Mouse (Mus musculus) hindbrain, postnatal 0 days (tissue): ENCODE results near the gene Aldh6a1. TPM values are rescaled to one million over a fixed set of nuclear protein-coding genes. Genes with fewer than 3 reads are reported as not detected.

Experiments
- ATAC-seq: fragments of 200-750 bp; cut with Nextera tagmentation; 2 replicates; pipeline ENCODE4 v1.8.0; 2017; ENCODE audit warnings: mild to moderate bottlenecking, moderate TSS enrichment, moderate library complexity
- DNase-seq: peaks from one replicate; pipeline ENCODE4 v3.0.0-alpha.2; 2015; ENCODE audit warnings: low spot score
- H3K27ac ChIP-seq: fragments of 300-500 bp; sonication (generic); 2 replicates; pipeline ENCODE4 v1.5.1; 2014; ENCODE audit warnings: mild to moderate bottlenecking
- H3K27me3 ChIP-seq: fragments of 300-500 bp; sonication (generic); 2 replicates; pipeline ENCODE4 v1.6.1; 2014; ENCODE audit warnings: low read length, mixed read lengths; ENCODE audit not compliant: insufficient read depth
- H3K36me3 ChIP-seq: fragments of 300-500 bp; sonication (generic); 2 replicates; pipeline ENCODE4 v1.6.1; 2014; ENCODE audit warnings: low read length, mixed read lengths; ENCODE audit not compliant: insufficient read depth
- H3K4me1 ChIP-seq: fragments of 300-500 bp; sonication (generic); 2 replicates; pipeline ENCODE4 v1.6.1; 2014; ENCODE audit warnings: antibody characterized with exemption, low read length, mixed read lengths; ENCODE audit not compliant: insufficient read depth
- H3K4me2 ChIP-seq: fragments of 300-500 bp; sonication (generic); 2 replicates; pipeline ENCODE4 v1.6.1; 2014; ENCODE audit warnings: low read depth, mild to moderate bottlenecking, low read length, moderate library complexity, mixed read lengths
- H3K4me3 ChIP-seq: fragments of 300-500 bp; sonication (generic); 2 replicates; pipeline ENCODE4 v1.5.1; 2014; ENCODE audit warnings: low read length
- H3K9ac ChIP-seq: fragments of 300-500 bp; sonication (generic); replicated peaks from 2 replicates; pipeline ENCODE4 v1.6.1; 2014; ENCODE audit warnings: mild to moderate bottlenecking, low read length, moderate library complexity, mixed read lengths
- H3K9me3 ChIP-seq: fragments of 300-500 bp; sonication (generic); 2 replicates; pipeline ENCODE4 v1.6.1; 2016; ENCODE audit warnings: low read length, mixed read lengths
- CTCF ChIP-seq: IDR thresholded peaks from 2 replicates; pipeline ENCODE4 v1.5.1; 2016; ENCODE audit warnings: antibody characterized with exemption, control low read depth, low read depth
- WGBS: fragments of 180-500 bp; shearing (Covaris S2); extraction: QIAGEN DNeasy Blood & Tissue Kit; methylation state at CpG from one replicate; pipeline ENCODE4 v1.1.7; 2014; 5-methylcytosine and 5-hydroxymethylcytosine counted together
- polyA plus RNA-seq: library from polyadenylated mRNA; unstranded; fragments of >200 nt; fragmentation: Nextera tagmentation; extraction: Ambion mirVana; gene quantifications from 2 replicates; pipeline ENCODE4 v1.2.1, GENCODE M21; 2015
- total RNA-seq: library from RNA; depleted of rRNA; stranded (reverse); fragments of >200 nt; gene quantifications from 2 replicates; pipeline ENCODE4 v1.2.3, GENCODE M21; 2014

The Aldh6a1 gene
- total and polyA plus RNA-seq, 2 experiments from 2014 or later: 37.5 to 46.5 TPM

DNA sequence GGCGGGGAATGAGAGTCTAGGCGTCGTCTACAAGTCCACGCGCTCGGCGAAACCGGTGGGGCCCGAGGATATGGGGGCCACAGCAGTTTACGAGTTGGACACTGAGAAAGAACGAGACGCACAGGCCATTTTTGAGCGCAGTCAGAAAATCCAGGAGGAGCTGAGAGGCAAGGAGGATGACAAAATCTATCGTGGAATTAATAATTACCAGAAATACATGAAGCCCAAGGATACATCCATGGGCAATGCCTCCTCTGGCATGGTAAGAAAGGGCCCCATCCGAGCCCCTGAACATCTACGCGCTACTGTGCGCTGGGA, 33.2 kb downstream of the Aldh6a1 start:
- Histone ChIP-seq H3K9ac (peak overlapping the region; percentile 49), H3K4me2 (peak overlapping the region; percentile 66), H3K9me3 (no peaks in the 10 kb centered on the region), H3K27ac (peak overlapping the region; percentile 71), H3K4me1 (no peaks in the 10 kb centered on the region; the same call in 1 of the 2 replicates), H3K27me3 (no peaks in the 10 kb centered on the region), H3K36me3 (no peaks in the 10 kb centered on the region), H3K4me3 (peak overlapping the region; percentile 54)
- WGBS: 38% methylated on average over 18 of the region's 18 CpGs
- DNase-seq (no peak), ATAC-seq (0 out of 2 replicates have a peak, but pooled peaks have one; percentile 16)
- TF ChIP-seq CTCF: no peak

GRCm38 (mm10) chr12:84416834-84417604, 33.8 kb downstream of the Aldh6a1 start, which contains the start of gene Rnf113a2:
Rnf113a2 (plus strand) TSS chr12:84417196.
- 3% methylated on average over 50 of the region's 50 CpGs for whole genome bisulfite sequencing

GRCm38 (mm10) chr12:84408819-84409507, 41.8 kb downstream of the Aldh6a1 start, which contains the start of the genes Entpd5 and Bbof1:
Entpd5 (minus strand) TSS chr12:84409029.
Bbof1 (plus strand) TSS chr12:84409071.
- H3K27me3 ChIP-seq: no peaks in the 10 kb centered on the region
- ATAC-seq: peak; percentile 96
- H3K27ac ChIP-seq: peak within 1 kb of the TSS; percentile 93
- H3K9ac ChIP-seq: peak within 1 kb of the TSS; percentile 76
- H3K4me3 ChIP-seq: peak within 1 kb of the TSS; percentile 93
- H3K4me2 ChIP-seq: peak within 1 kb of the TSS; percentile 88
- no peaks in the 10 kb centered on the region for H3K9me3 ChIP-seq
- TF ChIP-seq CTCF: 0 out of 2 replicates have a peak, but pooled peaks have one; percentile 10
- DNase-seq: peak; percentile 96
- H3K36me3 ChIP-seq: no peaks in the 10 kb centered on the region
- WGBS: 1% methylated on average over 62 of the region's 63 CpGs
- H3K4me1 ChIP-seq: peaks cover 5% of the 10 kb centered on the region

More at GRCm38 (mm10) chr12:84416834-84417604, 33.8 kb downstream of the Aldh6a1 start, which contains the start of gene Rnf113a2:
- Histone ChIP-seq H3K4me2 (peak within 1 kb of the TSS; percentile 66), H3K9ac (peak within 1 kb of the TSS; percentile 49), H3K27ac (peak within 1 kb of the TSS; percentile 71), H3K27me3 (no peaks in the 10 kb centered on the region), H3K4me3 (peak within 1 kb of the TSS; percentile 54), H3K36me3 (no peaks in the 10 kb centered on the region), H3K9me3 (no peaks in the 10 kb centered on the region), H3K4me1 (no peaks in the 10 kb centered on the region; the same call in 1 of the 2 replicates)
- ATAC-seq: peak; percentile 95
- DNase-seq: peak; percentile 97
- no peak for TF ChIP-seq CTCF

DNA sequence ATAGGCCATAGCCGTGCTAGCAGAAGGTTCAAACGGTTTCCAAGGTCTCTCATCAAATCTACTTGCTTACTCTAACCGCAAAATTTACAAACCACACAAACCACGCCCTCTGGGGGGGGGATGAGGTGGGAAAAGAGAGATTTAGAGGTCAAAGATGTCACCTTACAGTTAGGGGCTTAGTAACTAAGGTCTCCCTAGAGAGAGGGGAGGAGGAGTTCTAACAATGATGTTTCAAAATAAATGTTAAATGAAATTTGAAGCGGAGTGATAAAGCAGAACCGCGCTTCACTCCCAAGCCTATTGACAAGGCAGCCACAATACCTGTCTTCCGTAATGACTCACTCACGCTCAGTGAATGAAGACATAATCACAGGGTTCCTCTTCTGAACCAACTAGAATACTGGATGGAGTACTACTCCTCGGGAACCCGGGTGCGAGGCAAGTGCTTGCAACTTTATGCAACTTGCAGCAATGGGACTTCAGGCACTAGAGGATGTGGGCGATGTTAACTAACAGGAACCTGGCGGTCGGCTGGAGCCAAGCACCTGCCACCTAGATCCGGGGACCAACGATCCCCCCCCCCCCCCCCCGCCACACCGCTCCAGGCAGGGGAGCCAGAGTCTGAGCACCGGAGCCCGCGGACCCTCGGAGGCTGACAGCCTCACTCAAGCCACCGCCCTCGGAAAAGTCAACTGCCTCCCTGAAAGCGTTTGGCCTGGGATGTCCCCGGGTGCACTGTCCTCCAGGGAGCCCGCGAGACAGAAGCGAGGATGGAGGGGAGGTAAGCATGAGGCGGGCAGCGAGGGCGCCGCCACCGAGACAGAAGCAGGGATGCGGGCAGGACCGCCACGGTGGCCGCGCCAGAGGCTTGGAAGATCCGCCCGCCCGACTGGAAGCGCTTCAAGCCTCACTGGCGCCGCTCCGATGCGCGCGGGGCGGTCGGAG, 42.7 kb downstream of the Aldh6a1 start:
- Histone ChIP-seq H3K36me3 (no peaks in the 10 kb centered on the region), H3K4me3 (peak overlapping the region; percentile 93), H3K9ac (peak overlapping the region; percentile 76), H3K27me3 (no peaks in the 10 kb centered on the region), H3K9me3 (no peaks in the 10 kb centered on the region), H3K4me2 (peak overlapping the region; percentile 88), H3K27ac (peak overlapping the region; percentile 93), H3K4me1 (peaks cover 5% of the 10 kb centered on the region)
- ATAC-seq (peak; percentile 81), DNase-seq (peak; percentile 52)
- TF ChIP-seq CTCF: peak; percentile 7; the same call in 1 of the 2 replicates
- WGBS: 2% methylated on average over 51 of the region's 52 CpGs

- WGBS: 60% methylated on average over 4 of the region's 4 CpGs
- peaks cover 5% of the 10 kb centered on the region for H3K4me1 ChIP-seq
- DNase-seq (no peak), ATAC-seq (no peak)
- TF ChIP-seq CTCF: peak; percentile 24; the same call in 1 of the 2 replicates
- no peak overlapping the region for H3K9ac ChIP-seq
- H3K9me3 ChIP-seq: no peaks in the 10 kb centered on the region
- H3K27me3 ChIP-seq: no peaks in the 10 kb centered on the region
- no peak overlapping the region for H3K4me3 ChIP-seq
- no peaks in the 10 kb centered on the region for H3K36me3 ChIP-seq
- H3K27ac ChIP-seq: no peak overlapping the region
- H3K4me2 ChIP-seq: no peak overlapping the region
Observed at GRCm38 (mm10) chr12:84407259-84407658, 43.5 kb downstream of the Aldh6a1 start.

GRCm38 (mm10) chr12:84404541-84404940, 46.3 kb downstream of the Aldh6a1 start:
- no peak for ATAC-seq
- Histone ChIP-seq H3K9ac (no peak overlapping the region), H3K27ac (no peak overlapping the region), H3K36me3 (no peaks in the 10 kb centered on the region), H3K4me1 (peaks cover 4% of the 10 kb centered on the region), H3K9me3 (no peaks in the 10 kb centered on the region), H3K4me2 (no peak overlapping the region), H3K27me3 (no peaks in the 10 kb centered on the region), H3K4me3 (no peak overlapping the region)
- WGBS: 73% methylated on average over 6 of the region's 6 CpGs
- TF ChIP-seq CTCF: no peak
- no peak for DNase-seq
